Mouse (Mus musculus) thymus, postnatal 0 days (tissue): ENCODE data around the gene Atxn1. TPM values are rescaled to one million over a fixed set of nuclear protein-coding genes. Genes with fewer than 3 reads are reported as not detected.

Source experiments
- DNase-seq: peaks from one replicate; pipeline ENCODE4 v3.0.0-alpha.2; 2015; ENCODE audit warnings: low spot score
- polyA plus RNA-seq: library from polyadenylated mRNA; unstranded; fragments of >200 nt; fragmentation: Nextera tagmentation; extraction: Ambion mirVana; gene quantifications from 2 replicates; pipeline ENCODE4 v1.2.1, GENCODE M21; 2015

Gene Atxn1
- polyA plus RNA-seq, 1 experiment from 2014 or later = 6.3 TPM

GRCm38 (mm10) chr13:45686309-45686582 lies 278.6 kb downstream of the Atxn1 start:
- DNase-seq = no peak

- DNase-seq = no peak
Observed at GRCm38 (mm10) chr13:45685575-45686308, 279.1 kb downstream of the Atxn1 start.

- DNase-seq = no peak
Observed at GRCm38 (mm10) chr13:45684891-45685311, 279.9 kb downstream of the Atxn1 start.

GRCm38 (mm10) chr13:45683991-45684390 lies 280.8 kb downstream of the Atxn1 start:
- peak; percentile 32 for DNase-seq

DNA sequence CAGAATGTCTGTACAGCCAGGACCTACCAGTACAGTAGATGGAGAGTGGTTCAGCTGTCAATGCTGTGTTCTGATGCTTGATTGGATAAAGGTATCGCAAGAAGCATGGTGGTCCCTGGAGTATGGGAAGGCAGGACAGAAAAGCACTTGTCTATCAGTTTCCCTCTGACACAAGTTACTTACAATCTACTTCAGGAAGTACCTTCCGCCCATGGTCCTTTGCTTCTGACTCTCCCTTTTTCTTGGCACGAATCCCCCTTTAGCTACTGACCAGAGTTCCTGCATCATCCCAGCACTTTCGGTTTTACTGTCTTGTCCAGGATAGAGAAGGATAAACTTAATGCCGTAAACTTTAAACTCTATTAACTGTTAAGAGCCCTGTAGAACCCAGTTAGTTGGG lies 283.6 kb downstream of the Atxn1 start:
- no peak for DNase-seq

DNA sequence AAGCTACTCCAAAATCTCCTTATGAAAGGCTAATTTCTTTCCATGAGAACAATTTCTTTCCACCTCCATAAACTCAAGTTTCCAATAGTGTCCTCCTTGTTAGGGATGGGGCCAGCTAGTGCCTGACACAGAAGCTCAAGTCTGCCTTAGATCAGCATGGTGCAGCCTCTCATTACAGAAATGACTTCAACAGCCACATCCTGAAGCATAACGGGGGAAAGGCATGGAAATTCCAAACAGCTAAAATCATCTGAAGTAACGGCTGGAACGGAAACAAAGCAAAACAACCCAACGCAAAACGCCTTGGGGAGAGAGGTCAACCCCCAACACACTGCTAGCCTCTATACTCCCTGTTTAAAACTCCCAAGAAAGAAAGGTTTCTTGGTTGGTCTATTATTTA lies 284.2 kb downstream of the Atxn1 start:
- DNase-seq = no peak

GRCm38 (mm10) chr13:45679096-45679495 lies 285.7 kb downstream of the Atxn1 start:
- DNase-seq = no peak

- no peak for DNase-seq
Observed at GRCm38 (mm10) chr13:45672628-45673027, 292.2 kb downstream of the Atxn1 start.

DNA sequence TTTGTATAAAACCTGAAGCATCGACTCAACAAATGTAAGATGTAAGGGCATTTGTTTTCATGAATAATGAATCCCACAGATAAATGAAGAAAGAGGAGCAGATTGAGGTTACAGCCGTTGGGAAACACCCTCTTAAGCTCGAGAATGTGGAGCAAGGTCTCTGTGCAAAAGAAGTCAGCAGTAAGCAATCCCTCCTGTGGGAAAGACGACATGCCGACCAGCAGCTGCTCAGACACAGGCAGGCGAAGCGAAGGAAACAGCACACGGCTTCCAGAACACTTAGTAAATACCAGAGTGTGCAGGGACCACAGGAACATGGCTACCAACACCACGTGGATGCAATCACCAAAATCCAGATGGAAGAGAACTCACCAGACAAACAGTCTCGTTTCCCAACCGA lies 294.8 kb downstream of the Atxn1 start:
- no peak for DNase-seq

DNA sequence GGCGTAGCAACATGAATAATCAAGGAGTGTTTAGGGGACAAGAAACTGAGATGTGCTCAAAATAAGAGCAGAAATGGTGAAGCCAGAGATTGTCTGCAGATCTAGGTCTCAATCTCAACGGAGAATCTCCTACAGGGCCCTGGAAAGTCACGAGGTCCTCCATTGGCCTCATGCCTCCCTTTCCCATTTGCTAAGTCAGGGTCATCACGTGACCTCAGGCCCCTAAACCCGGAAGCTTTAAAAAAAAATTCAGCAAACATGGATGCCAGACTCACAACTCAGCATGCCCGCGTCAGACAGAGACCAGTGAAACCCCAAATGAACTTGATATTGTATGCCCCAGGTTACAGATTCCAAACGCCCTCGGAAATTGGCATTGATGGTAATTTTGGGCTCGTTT lies 302.0 kb downstream of the Atxn1 start:
- no peak for DNase-seq

DNA sequence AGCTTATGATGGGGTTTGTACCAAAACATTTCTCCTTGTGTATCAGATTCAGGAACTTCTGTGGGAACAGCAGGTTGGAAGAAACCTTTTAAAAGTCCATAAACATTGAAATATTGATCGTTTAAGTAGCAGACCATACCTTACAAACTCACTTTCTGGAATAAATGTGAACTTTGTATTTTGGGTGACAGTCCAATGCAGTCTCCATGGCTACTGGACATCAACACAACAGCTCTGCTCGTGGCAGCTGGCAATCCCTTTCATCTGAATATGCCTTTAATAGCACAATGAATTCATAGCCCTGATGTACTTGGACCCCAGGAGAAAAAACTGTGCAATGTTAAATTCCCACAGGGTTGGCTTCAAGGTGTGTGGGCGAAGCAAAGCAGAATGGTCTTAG lies 302.6 kb downstream of the Atxn1 start:
- DNase-seq = no peak

DNA sequence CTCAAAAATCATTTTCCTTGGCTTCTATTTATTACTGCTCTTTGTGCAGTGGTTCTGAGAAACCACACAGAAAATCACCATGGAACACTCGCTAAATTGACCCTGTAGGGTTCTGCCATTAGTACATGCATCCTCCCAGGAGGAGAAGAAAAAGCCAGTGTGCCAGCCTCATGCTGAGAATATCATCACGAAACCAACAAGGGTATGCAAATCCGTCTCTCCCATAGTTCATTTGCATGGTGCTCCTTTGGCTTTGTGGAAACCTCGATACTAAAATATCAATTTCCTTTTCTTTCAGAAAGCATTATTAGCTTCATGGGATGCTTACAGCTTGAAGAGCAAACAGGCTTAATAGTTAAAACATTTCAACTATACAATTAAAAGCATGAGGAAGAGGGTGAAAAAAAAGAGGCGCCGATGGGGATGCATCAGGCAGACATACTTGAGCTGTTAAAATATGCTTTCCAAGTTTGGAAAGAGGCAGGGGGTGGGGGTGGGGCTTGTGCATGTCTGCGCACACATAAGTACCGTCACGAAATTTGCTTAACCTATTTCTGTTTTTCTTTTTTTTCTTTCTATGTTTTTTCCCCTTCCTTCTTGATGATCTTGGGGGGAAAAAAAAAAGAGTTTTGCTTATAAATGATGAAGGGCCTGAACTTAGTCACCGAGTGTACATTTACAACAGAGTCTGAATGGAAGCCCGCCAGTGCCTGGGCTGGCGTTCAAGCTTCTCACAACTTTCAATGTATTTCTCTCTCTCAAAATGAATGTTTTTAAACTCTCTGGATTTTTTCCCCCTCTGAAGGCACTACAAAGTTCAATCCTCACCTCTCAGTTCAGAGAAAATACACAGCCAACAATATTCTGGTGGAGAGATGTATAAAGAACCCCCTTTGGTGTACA lies 303.3 kb downstream of the Atxn1 start:
- no peak for DNase-seq

DNA sequence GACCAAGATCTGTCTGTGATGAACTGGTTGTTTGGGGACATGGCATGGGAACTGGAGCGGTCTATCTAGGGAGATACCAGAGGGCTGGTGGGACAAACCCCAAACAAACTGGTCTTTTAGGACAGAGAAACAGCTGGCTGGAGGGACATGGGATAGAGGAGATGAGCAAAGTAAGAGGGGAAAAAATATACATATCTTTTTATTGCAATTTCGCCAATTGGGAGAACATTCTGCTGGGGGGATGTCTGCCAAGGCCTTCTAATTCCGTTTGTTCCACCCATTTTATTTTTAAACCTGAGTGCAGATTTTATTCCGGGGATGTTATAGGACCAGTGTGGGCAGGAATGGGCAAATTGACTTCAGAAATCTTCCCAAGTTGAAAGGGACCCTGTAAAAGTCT lies 305.0 kb downstream of the Atxn1 start:
- no peak for DNase-seq

DNA sequence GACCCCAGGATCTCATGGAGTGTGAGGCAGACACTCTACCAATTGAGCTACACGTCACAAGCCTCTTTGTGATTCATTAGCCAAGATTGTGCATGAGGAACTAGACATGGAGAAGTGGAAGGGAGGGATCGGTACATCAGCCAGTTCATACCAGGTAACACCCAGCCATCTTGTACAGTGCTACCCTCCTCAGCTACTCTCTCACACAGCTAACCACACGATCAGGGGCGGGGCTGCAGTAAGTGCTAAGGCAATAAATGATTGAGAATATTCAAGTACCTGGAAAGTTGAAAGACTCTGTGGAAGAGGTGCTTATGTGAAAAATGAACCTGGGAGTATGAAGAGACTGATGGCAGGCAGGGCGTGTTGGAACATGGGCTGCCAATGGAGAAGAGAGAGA lies 306.5 kb downstream of the Atxn1 start:
- no peak for DNase-seq

- DNase-seq = no peak
Observed at GRCm38 (mm10) chr13:45657176-45657575, 307.6 kb downstream of the Atxn1 start.

DNA sequence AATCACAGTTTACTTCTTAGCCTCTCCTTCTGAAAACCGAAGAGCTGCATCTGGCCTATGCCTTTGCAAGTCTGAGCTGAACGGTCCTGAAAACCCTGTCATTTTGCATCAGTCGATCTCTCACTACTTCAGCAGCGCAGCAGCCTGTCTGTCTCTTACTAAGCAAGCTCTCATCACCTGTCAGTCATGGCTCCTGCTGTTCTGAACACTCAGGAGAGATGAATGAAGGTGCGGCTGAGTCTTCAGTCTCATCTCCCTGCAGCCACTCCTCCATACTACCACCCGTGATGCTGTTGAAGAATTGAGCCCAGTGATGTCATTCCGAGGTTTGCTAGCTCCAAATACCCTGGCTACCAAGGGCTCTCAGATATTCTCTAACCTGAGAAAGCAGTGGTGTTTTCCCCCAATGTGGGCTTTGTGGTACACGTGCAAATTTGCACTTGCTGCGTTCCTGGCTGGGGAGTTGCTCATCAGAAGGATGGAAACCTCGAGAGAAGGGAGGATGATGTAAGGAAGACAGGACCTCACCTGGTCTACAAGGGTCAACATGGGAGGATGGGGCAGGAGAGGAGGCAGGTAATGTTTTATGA lies 313.1 kb downstream of the Atxn1 start:
- no peak for DNase-seq

DNA sequence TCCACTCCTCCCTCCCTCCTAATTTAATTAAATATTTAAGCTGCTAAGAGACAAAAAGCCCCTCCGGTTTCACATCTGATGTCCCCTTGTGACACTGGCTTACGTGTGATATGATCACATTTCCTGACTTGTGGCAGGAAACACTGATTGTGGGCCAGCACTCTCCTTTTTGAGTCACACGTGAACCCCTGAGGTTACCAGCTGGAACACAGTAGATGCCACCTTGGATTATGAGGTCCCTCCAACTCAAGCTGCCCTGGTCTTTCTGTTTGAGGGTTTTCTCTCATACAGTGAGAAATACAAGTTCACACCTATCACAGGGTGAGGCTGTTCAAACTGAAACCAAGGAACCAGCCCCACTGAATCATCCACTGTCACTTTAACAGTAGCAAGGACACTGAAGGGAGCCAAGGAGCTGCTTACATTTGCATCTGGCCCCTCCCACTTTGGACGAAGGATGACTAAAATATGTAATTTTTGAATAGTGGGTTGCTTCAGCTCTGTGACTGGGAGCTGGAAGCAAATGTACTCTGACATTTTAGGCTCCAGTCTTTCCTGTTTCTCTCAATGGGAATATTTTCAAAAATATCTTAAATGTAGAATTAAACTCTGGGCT lies 315.5 kb downstream of the Atxn1 start:
- peak; percentile 15 for DNase-seq

GRCm38 (mm10) chr13:45643780-45644395 lies 320.9 kb downstream of the Atxn1 start:
- no peak for DNase-seq

GRCm38 (mm10) chr13:45642913-45643312 lies 321.9 kb downstream of the Atxn1 start:
- no peak for DNase-seq

DNA sequence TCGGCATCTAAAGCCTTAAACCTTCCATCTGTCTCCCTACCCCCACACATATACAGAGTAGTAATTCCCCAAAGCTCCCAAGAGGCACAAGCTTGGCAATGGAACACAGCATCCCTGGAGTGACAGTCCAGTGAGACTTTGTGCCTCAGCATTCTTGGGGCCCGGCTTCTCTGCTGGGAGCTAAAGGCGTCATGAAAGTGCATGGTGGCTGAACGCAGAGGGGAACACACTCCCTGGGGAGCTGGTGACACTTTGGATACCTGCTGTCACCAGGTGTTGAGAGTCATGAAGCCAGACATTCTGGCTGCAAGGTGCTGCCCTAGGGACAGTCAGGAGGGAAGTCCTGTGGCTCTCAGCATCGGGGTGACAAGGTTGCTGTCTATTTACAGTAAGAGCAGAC lies 324.4 kb downstream of the Atxn1 start:
- no peak for DNase-seq

DNA sequence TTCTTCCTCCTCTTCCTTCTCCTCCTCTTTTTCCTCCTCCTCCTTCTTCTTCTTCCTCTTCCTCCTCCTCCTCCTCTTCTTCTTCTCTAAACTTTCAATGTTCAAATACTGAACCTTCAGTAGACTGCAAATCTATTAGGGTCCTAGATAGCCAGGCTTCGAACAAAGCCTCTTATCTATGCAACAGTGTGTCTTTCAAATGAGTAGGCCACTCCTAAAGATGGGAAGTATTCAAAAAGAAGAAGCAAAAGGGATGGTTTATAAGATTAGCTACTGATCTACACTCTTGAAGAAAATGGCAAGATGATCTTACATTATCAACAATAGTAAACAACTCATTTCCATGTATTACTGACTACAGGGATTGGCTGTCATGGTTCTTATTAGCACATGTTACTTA lies 326.5 kb downstream of the Atxn1 start:
- DNase-seq = no peak

- peak; percentile 10 for DNase-seq
Observed at GRCm38 (mm10) chr13:45637324-45637723, 327.5 kb downstream of the Atxn1 start.
